Mouse (Mus musculus): ENCODE results near the gene Armc12. TPM values are rescaled to one million over a fixed set of nuclear protein-coding genes. Genes with fewer than 3 reads are reported as not detected.

Armc12 gene
- polyA plus RNA-seq, 1 experiment, result not detected

DNA sequence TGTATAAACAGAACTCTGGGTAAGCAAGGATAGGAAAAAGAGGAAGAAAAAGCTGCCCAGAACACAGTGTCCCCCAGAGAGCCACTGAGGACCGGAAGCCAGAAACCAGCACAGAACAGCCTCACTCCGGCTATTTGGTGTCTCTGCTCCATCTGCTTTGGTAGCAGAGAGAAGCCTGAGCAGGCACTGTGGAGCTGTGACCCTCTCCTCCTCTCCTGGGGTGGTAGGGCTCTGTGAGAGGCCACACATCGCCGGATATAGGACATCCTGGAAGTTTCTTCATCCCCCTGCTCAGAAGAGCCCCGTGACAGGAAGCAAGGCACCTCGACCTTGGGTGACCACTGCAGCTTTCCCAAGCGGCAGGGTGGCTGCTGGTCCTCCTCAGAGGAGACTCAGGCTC, 16.8 kb upstream of the Armc12 start:
- Histone ChIP-seq H3K4me1 (ENCODE audit: control insufficient read depth, insufficient read depth, insufficient read length, low read length) (peaks cover 50% of the 10 kb centered on the region), H3K27ac (ENCODE audit: insufficient read depth, low read depth, low read length) (peak overlapping the region; percentile 93)

DNA sequence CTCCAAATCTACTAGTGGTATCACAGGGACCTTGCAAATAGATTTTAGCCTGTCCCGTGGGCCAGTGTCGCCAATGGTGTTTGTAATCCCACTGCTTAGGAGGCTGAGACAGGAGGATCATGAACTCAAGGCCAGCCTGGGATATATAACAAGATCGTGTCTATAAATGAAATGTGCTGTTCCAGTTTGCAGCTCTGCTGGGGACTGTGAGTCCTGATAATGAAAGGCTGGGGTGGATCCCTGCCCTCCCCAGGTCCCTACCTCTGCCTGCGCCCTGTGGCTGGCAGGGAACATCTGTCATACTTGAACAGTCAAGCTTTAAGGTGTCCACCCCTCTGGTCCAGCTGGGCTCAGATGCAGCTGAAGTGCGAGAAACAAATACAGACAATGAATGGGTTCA, 16.1 kb upstream of the Armc12 start:
- Histone ChIP-seq H3K4me1 (ENCODE audit: control insufficient read depth, insufficient read depth, insufficient read length, low read length) (peaks cover 52% of the 10 kb centered on the region), H3K4me3 (ENCODE audit: low read depth, low read length) (no peak overlapping the region), H3K27ac (ENCODE audit: insufficient read depth, low read depth, low read length) (no peak overlapping the region), H3K36me3 (ENCODE audit: control insufficient read depth, insufficient read depth, low read length) (no peaks in the 10 kb centered on the region), H3K27me3 (ENCODE audit: control insufficient read depth, insufficient read depth, low read length) (no peaks in the 10 kb centered on the region)
- no peak for TF ChIP-seq CTCF (IDR thresholded peaks at IDR 0.05; ENCODE audit: extremely low read depth, insufficient read length, insufficient replicate concordance, low read depth, low read length)
- no peak for TF ChIP-seq POLR2A (IDR thresholded peaks at IDR 0.05; ENCODE audit: low read depth, low read length)
- 79% methylated on average over 5 of the region's 5 CpGs for WGBS

More for the DNA sequence above, 16.8 kb upstream of the Armc12 start:
- H3K4me3 ChIP-seq (ENCODE audit: low read depth, low read length), result no peak overlapping the region
- H3K36me3 ChIP-seq (ENCODE audit: control insufficient read depth, insufficient read depth, low read length), result no peaks in the 10 kb centered on the region
- no peaks in the 10 kb centered on the region for H3K27me3 ChIP-seq (ENCODE audit: control insufficient read depth, insufficient read depth, low read length)
- no peak for TF ChIP-seq CTCF (IDR thresholded peaks at IDR 0.05; ENCODE audit: extremely low read depth, insufficient read length, insufficient replicate concordance, low read depth, low read length)
- no peak; the same call in 1 of the 2 replicates for TF ChIP-seq POLR2A (IDR thresholded peaks at IDR 0.05; ENCODE audit: low read depth, low read length)
- WGBS, result 73% methylated on average over 7 of the region's 7 CpGs

- WGBS, result 37% methylated on average over 10 of the region's 10 CpGs
- Histone ChIP-seq H3K27me3 (ENCODE audit: control insufficient read depth, insufficient read depth, low read length) (no peaks in the 10 kb centered on the region), H3K4me3 (ENCODE audit: low read depth, low read length) (no peak overlapping the region), H3K36me3 (ENCODE audit: control insufficient read depth, insufficient read depth, low read length) (no peaks in the 10 kb centered on the region), H3K27ac (ENCODE audit: insufficient read depth, low read depth, low read length) (peak overlapping the region; percentile 34), H3K4me1 (ENCODE audit: control insufficient read depth, insufficient read depth, insufficient read length, low read length) (peaks cover 51% of the 10 kb centered on the region)
- TF ChIP-seq POLR2A (IDR thresholded peaks at IDR 0.05; ENCODE audit: low read depth, low read length) (no peak), CTCF (IDR thresholded peaks at IDR 0.05; ENCODE audit: extremely low read depth, insufficient read length, insufficient replicate concordance, low read depth, low read length) (no peak)
Observed at GRCm38 (mm10) chr17:28515431-28516341, 14.9 kb upstream of the Armc12 start.

- TF ChIP-seq POLR2A (IDR thresholded peaks at IDR 0.05; ENCODE audit: low read depth, low read length) (no peak), CTCF (IDR thresholded peaks at IDR 0.05; ENCODE audit: extremely low read depth, insufficient read length, insufficient replicate concordance, low read depth, low read length) (no peak)
- Histone ChIP-seq H3K27me3 (ENCODE audit: control insufficient read depth, insufficient read depth, low read length) (no peaks in the 10 kb centered on the region), H3K36me3 (ENCODE audit: control insufficient read depth, insufficient read depth, low read length) (no peaks in the 10 kb centered on the region), H3K4me1 (ENCODE audit: control insufficient read depth, insufficient read depth, insufficient read length, low read length) (peaks cover 45% of the 10 kb centered on the region), H3K4me3 (ENCODE audit: low read depth, low read length) (no peak overlapping the region), H3K27ac (ENCODE audit: insufficient read depth, low read depth, low read length) (peak overlapping the region; percentile 28; the same call in 1 of the 2 replicates)
- WGBS, result 81% methylated on average over 4 of the region's 4 CpGs
Observed at GRCm38 (mm10) chr17:28516881-28517280, 13.7 kb upstream of the Armc12 start.

DNA sequence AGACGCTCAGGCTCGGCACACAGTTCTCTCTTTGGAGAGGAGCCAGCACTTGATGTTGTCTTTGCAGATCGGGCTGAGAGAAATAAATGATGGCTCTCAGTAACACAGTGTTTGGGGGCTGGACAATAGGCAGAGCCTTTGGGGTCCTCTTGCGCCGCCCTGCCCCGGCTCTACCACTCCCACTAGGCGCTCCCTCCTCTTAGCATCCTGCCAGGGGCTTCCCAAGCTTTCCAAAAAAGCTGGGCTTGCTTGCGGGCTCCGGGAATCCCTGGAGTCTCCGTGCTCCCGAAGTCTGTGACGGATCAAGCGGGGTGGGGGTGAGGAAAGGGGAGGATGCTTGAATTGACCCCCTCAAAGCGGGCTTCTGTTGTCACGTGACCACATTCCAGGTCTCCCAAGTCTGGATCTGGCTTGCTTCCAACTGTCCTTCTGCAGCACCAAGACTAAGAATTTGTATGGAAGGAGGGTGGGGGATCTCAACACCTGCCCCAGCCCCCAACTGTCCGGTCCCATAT, 13.1 kb upstream of the Armc12 start, which contains the start of gene Fkbp5:
Fkbp5 (minus strand) TSS at position 87 of the 515 bp plus-strand sequence.
- H3K4me1 ChIP-seq (ENCODE audit: control insufficient read depth, insufficient read depth, insufficient read length, low read length), result peaks cover 44% of the 10 kb centered on the region
- TF ChIP-seq CTCF (IDR thresholded peaks at IDR 0.05; ENCODE audit: extremely low read depth, insufficient read length, insufficient replicate concordance, low read depth, low read length) (peak; percentile 13; the same call in 1 of the 2 replicates), POLR2A (IDR thresholded peaks at IDR 0.05; ENCODE audit: low read depth, low read length) (no peak)
- peak within 1 kb of the TSS; percentile 67 for H3K4me3 ChIP-seq (ENCODE audit: low read depth, low read length)
- no peaks in the 10 kb centered on the region for H3K27me3 ChIP-seq (ENCODE audit: control insufficient read depth, insufficient read depth, low read length)
- no peaks in the 10 kb centered on the region for H3K36me3 ChIP-seq (ENCODE audit: control insufficient read depth, insufficient read depth, low read length)
- H3K27ac ChIP-seq (ENCODE audit: insufficient read depth, low read depth, low read length), result peak within 1 kb of the TSS; percentile 84
- WGBS, result 26% methylated on average over 16 of the region's 16 CpGs

- Histone ChIP-seq H3K27ac (ENCODE audit: insufficient read depth, low read depth, low read length) (peak overlapping the region; percentile 84), H3K4me3 (ENCODE audit: low read depth, low read length) (peak overlapping the region; percentile 67), H3K4me1 (ENCODE audit: control insufficient read depth, insufficient read depth, insufficient read length, low read length) (peaks cover 42% of the 10 kb centered on the region), H3K27me3 (ENCODE audit: control insufficient read depth, insufficient read depth, low read length) (no peaks in the 10 kb centered on the region), H3K36me3 (ENCODE audit: control insufficient read depth, insufficient read depth, low read length) (no peaks in the 10 kb centered on the region)
- no peak for TF ChIP-seq CTCF (IDR thresholded peaks at IDR 0.05; ENCODE audit: extremely low read depth, insufficient read length, insufficient replicate concordance, low read depth, low read length)
- peak; percentile 52 for TF ChIP-seq POLR2A (IDR thresholded peaks at IDR 0.05; ENCODE audit: low read depth, low read length)
- under 1% methylated on average over 40 of the region's 46 CpGs for WGBS
Observed at GRCm38 (mm10) chr17:28517956-28518614, 12.5 kb upstream of the Armc12 start.

All from small intestine, adult 2 months (tissue).